Mouse (Mus musculus): ENCODE measurements around the gene Nrxn2. TPM values are rescaled to one million over a fixed set of nuclear protein-coding genes. Genes with fewer than 3 reads are reported as not detected.
A peak's percentile ranks its signal among the peaks of the same experiment; 100 is the strongest.

Gene Nrxn2
- polyA plus RNA-seq, 1 experiment from 2014 or later, result 1.1 TPM

DNA sequence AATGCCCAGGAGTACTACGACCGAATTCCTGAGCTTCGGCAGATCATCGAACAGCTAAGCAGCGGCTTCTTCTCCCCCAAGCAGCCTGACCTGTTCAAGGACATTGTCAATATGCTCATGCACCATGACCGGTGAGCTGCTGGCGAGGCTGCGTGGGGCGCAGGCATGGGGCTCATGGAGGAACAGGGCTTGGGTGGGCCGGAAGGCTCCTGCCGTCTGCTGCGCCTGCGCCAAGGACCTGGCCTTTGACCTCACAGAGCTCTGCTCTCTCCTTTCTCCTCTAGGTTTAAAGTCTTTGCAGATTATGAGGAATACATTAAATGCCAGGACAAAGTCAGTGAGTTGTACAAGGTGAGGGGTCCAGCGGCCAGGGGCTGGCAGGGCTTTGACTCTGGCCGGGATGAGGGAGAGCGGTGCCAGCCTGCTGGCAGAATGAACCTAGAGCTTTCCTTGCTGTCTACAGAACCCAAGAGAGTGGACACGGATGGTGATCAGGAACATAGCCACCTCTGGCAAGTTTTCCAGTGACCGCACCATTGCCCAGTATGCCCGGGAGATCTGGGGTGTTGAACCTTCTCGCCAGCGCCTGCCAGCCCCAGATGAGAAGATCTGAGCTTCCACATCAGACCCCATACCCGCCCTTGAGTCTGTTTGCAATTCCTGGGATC is 20.8 kb upstream of the Nrxn2 start:
- Histone ChIP-seq H3K27me3 (ENCODE audit: insufficient read depth, poor library complexity, severe bottlenecking) (peaks cover 33% of the 10 kb centered on the region), H3K9me3 (no peaks in the 10 kb centered on the region), H3K4me3 (peak overlapping the region; percentile 78), H3K4me1 (peaks cover 50% of the 10 kb centered on the region), H3K36me3 (peaks cover 27% of the 10 kb centered on the region), H3K27ac (no peak overlapping the region)
- no peak for DNase-seq (ENCODE audit: low spot score)
- 82% methylated on average over 22 of the region's 22 CpGs for WGBS

DNA sequence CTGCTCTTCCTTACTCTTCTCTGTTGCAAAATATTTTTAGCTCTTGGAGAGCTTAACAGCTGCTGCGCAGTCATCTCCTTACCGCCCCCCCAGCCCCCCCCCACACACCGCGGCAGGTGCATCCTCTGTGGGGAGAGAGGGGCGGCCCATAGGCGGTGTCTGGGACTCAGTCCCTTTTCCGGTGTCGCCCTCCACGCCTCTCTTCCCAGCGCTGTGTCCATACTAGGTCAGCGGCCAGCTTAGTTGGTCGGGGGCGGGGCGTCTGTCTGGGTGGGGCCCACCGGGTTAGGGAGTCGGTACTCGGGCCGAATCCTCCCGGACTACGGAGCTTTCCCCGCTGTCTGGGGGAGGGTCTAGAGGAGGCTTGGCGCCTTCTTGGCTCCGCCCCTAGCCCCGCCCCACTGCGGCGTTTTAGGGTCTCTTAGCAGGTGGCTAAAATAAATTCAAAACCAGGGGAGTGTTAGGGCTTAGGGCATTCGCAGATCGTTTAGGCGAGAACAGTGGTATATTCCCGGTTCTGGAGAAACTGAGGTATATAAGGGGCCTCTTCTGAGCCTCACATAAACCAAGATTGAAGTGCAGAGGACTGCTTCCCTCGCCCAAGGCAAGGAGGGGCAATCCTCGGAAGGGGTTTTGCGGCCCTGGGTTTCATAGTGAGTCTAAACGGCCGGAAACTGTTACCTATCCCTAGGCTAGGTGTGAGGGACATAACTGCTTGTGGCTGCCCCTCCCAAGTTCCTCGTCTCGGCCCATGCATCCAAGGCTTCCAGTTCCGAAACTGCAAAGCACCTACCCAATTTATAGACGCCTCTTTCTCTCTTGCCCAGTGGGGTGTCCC is 19.9 kb upstream of the Nrxn2 start:
- Histone ChIP-seq H3K27ac (peak overlapping the region; percentile 90), H3K4me1 (peaks cover 59% of the 10 kb centered on the region), H3K36me3 (peaks cover 18% of the 10 kb centered on the region), H3K4me3 (peak overlapping the region; percentile 78), H3K27me3 (ENCODE audit: insufficient read depth, poor library complexity, severe bottlenecking) (peaks cover 41% of the 10 kb centered on the region), H3K9me3 (no peaks in the 10 kb centered on the region)
- DNase-seq (ENCODE audit: low spot score), result peak; percentile 90
- WGBS, result under 1% methylated on average over 39 of the region's 39 CpGs

DNA sequence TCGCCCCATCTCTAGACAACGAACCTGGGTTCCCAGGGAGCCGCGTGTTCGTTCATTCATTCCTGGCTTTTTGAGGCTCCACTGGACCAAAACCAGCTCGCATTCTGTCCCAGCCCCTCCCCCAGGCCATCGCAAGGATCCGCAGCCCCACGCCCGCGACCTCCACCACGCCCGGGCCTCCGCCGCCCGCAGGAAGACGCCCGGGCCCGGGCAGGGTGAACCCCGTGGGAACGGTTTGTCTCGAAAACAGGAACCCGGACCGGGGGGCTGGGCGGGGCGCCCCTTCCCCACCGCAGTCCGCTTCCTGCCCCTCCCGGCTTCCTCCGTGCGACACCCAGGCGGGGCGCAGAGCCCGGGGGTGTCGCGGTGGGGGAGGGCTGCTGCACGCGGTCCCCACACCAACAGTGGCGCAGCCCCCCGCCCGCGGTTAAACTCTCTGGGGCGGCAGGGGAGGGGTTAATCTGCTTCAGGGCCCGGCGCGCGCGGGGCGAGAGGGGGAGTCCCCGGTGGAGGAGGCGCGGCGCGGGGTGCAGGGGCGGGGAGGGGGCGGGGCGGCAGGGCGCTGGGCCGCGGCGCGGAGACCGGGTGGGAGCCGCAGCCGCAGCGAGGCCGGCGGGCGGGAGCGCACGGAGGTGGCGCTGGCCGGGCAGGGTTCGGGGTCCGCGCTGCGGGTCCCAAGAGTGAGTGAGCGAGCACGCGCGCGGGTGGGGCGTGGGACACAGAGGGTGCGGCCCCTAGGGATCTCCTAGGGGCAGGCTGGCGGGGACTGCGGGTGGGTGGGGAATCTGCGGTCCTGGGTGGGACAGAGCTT is 19.0 kb upstream of the Nrxn2 start, which contains the start of gene Rasgrp2:
Gene Rasgrp2 (plus strand): TSS at position 56 of the 811 bp plus-strand sequence.
- 1% methylated on average over 78 of the region's 87 CpGs for WGBS
- Histone ChIP-seq H3K4me1 (peaks cover 62% of the 10 kb centered on the region), H3K9me3 (no peaks in the 10 kb centered on the region), H3K27ac (peak within 1 kb of the TSS; percentile 90), H3K27me3 (ENCODE audit: insufficient read depth, poor library complexity, severe bottlenecking) (peaks cover 41% of the 10 kb centered on the region), H3K4me3 (peak within 1 kb of the TSS; percentile 78), H3K36me3 (peaks cover 13% of the 10 kb centered on the region)
- no peak for DNase-seq (ENCODE audit: low spot score)

DNA sequence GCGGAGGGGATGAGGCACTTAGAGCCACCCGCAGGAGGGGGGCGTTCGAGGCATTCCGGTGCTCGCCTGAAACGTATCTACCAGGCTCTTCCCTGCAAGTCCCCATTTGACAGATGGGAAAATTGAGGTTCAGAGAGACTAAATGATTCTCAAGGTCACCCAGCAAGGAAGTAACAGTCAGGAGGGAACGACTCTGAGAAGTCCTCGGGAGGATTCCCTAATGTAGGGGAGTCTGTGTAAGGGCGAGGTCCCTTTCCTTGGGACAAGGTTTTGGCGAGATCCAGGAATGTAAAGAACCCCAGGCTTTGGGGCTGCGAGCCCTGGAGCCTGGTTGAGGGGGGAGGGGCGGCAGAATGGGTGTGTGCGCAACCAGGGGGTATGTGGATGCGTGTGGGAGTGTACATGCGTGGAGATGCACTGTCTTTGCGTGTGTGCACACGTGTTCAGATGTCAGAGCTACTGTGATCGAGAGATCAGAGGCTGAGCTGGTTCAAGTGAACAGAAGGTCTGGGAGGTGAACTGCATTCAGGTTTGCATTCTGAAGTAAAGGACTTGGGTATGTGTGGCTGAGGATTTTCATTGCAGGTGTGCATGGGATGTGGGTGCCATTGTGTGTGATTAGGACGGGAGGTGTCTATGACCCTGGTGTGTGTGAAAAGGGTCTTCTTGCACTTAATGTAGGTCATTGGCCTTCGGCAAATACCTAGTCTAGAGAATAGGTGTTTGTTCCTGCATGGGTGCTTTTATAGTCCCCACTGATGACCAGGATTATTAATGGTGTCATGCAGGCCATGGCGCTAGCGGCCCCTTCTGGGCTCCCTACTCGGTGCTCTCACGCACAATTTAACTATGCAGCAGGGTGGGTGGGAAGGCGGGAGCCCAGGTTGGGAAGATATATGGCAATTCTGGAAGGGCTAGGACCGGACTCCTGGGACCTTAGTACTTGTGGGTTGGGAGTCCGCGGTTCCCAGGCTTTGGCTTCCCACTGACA is 18.1 kb upstream of the Nrxn2 start:
- WGBS, result 3% methylated on average over 29 of the region's 29 CpGs
- peak overlapping the region; percentile 78 for H3K4me3 ChIP-seq
- H3K27ac ChIP-seq, result peak overlapping the region; percentile 90
- DNase-seq (ENCODE audit: low spot score), result no peak
- peaks cover 41% of the 10 kb centered on the region for H3K27me3 ChIP-seq (ENCODE audit: insufficient read depth, poor library complexity, severe bottlenecking)
- no peaks in the 10 kb centered on the region for H3K9me3 ChIP-seq
- H3K4me1 ChIP-seq, result peaks cover 62% of the 10 kb centered on the region
- peaks cover 11% of the 10 kb centered on the region for H3K36me3 ChIP-seq

DNA sequence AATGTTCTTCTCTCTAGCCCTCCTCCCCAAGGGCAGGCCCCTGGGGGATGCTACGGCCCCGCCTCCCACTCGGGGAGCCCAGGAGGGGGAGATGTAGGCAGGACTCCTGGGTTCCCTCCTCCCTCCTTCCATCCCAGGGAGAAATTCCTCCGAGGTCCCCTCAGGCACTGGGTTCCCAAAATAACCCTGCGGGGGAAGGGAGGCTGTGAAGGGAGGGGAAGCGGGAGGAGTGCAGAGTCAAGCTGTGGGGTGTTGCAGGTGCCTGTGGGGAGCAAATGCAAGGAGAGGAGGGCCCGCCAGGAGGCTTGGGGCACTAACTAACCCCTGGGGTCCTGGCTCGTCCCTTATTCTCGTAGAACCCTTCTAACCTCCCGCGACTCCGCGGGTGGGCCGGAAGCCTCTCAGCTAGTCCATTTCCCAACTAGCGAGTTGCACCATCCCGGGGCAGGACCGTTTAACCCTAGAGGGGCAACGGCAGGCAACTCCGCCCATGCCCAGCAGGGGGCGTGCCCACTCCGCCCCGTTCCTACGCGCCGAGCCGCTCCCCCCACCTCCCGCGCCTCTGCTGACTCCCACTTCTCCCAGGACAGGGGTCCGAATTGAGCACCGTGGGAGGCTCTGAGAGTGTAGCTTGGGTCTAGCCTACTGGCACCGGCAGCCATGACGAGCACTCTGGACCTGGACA is 17.3 kb upstream of the Nrxn2 start:
- Histone ChIP-seq H3K27ac (peak overlapping the region; percentile 63), H3K4me1 (peaks cover 62% of the 10 kb centered on the region), H3K9me3 (no peaks in the 10 kb centered on the region), H3K4me3 (peak overlapping the region; percentile 78), H3K27me3 (ENCODE audit: insufficient read depth, poor library complexity, severe bottlenecking) (peaks cover 41% of the 10 kb centered on the region), H3K36me3 (peaks cover 6% of the 10 kb centered on the region)
- WGBS, result under 1% methylated on average over 32 of the region's 32 CpGs
- DNase-seq (ENCODE audit: low spot score), result peak; percentile 86

DNA sequence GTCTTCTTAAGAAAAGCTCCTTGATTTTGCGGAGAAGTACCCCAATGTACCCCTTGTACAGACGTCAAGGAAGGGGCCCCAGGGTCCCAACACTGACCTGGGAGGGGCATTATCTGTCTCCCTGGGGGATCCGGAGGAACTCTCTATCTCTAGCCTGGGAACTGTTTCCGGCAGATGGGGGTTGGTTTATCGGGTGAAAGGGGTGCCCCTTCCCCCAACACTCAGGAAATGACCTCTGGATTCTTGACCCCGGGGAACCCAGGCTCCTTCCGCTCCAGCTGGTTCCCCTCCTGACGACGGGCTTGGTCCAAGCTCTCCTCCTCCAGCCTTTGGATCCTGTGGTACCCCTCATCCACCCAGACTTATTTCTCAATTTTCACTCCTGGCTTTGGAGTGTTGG is 16.6 kb upstream of the Nrxn2 start:
- DNase-seq (ENCODE audit: low spot score), result no peak
- WGBS, result 4% methylated on average over 9 of the region's 9 CpGs
- peaks cover 62% of the 10 kb centered on the region for H3K4me1 ChIP-seq
- H3K4me3 ChIP-seq, result peak overlapping the region; percentile 78
- peaks cover 4% of the 10 kb centered on the region for H3K36me3 ChIP-seq
- no peaks in the 10 kb centered on the region for H3K9me3 ChIP-seq
- H3K27me3 ChIP-seq (ENCODE audit: insufficient read depth, poor library complexity, severe bottlenecking), result peaks cover 41% of the 10 kb centered on the region
- H3K27ac ChIP-seq, result peak overlapping the region; percentile 63; the same call in 1 of the 2 replicates

DNA sequence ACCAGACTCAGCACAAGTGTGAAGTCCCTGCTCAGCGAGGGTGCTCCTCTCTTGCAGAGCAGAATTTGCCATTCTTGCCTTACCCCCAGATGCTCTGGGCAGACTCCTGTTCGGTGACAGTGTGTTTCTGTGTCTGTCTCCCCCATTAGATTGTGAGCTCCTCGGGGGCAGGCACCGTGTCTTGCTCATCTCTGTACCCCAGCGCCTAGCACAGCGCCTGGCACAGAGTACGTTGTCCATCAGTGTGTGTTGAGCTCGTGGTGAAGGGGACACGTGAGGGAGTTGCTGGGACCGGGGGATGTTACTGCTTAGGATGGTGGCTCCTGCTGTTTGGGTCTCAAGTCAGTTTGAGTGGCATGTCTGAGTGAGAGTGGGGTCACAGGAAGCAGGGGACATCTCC is 14.7 kb upstream of the Nrxn2 start:
- no peak overlapping the region for H3K4me3 ChIP-seq
- peaks cover 50% of the 10 kb centered on the region for H3K4me1 ChIP-seq
- no peaks in the 10 kb centered on the region for H3K9me3 ChIP-seq
- H3K27me3 ChIP-seq (ENCODE audit: insufficient read depth, poor library complexity, severe bottlenecking), result peaks cover 37% of the 10 kb centered on the region
- WGBS, result 77% methylated on average over 10 of the region's 10 CpGs
- no peaks in the 10 kb centered on the region; the same call in 1 of the 2 replicates for H3K36me3 ChIP-seq
- H3K27ac ChIP-seq, result no peak overlapping the region
- no peak for DNase-seq (ENCODE audit: low spot score)

- Histone ChIP-seq H3K27me3 (ENCODE audit: insufficient read depth, poor library complexity, severe bottlenecking) (peaks cover 30% of the 10 kb centered on the region), H3K36me3 (no peaks in the 10 kb centered on the region; the same call in 1 of the 2 replicates), H3K4me3 (no peak overlapping the region), H3K4me1 (peaks cover 34% of the 10 kb centered on the region), H3K9me3 (no peaks in the 10 kb centered on the region), H3K27ac (no peak overlapping the region)
- 72% methylated on average over 10 of the region's 10 CpGs for WGBS
- no peak for DNase-seq (ENCODE audit: low spot score)
Measured at GRCm38 (mm10) chr19:6405433-6405832, 13.1 kb upstream of the Nrxn2 start.

DNA sequence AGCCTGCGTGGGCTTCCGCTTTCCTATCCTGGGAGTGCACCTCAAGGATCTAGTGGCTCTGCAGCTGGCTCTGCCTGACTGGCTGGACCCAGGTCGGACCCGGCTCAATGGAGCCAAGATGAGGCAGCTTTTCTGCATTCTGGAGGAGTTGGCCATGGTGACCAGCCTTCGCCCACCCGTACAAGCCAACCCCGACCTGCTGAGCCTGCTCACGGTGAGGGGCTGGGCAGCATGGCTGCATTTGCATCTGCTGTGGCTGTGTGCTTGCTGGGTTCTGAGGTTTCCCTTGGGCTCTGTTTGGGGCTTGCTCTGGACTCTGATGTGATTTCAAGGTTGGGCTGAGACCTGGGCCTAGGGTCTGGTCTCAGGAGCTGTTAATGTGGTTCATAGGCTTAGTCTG is 11.4 kb upstream of the Nrxn2 start:
- Histone ChIP-seq H3K36me3 (no peaks in the 10 kb centered on the region; the same call in 1 of the 2 replicates), H3K27me3 (ENCODE audit: insufficient read depth, poor library complexity, severe bottlenecking) (peaks cover 15% of the 10 kb centered on the region), H3K4me1 (peaks cover 18% of the 10 kb centered on the region), H3K27ac (peak overlapping the region; percentile 3; the same call in 1 of the 2 replicates), H3K4me3 (no peak overlapping the region), H3K9me3 (no peaks in the 10 kb centered on the region)
- no peak for DNase-seq (ENCODE audit: low spot score)
- 80% methylated on average over 8 of the region's 8 CpGs for WGBS

GRCm38 (mm10) chr19:6407816-6408510 is 10.6 kb upstream of the Nrxn2 start:
- no peak overlapping the region for H3K27ac ChIP-seq
- H3K9me3 ChIP-seq, result no peaks in the 10 kb centered on the region
- WGBS, result 57% methylated on average over 16 of the region's 16 CpGs
- no peak overlapping the region for H3K4me3 ChIP-seq
- peaks cover 15% of the 10 kb centered on the region for H3K27me3 ChIP-seq (ENCODE audit: insufficient read depth, poor library complexity, severe bottlenecking)
- H3K4me1 ChIP-seq, result peaks cover 10% of the 10 kb centered on the region; the same call in 1 of the 2 replicates
- no peaks in the 10 kb centered on the region; the same call in 1 of the 2 replicates for H3K36me3 ChIP-seq
- DNase-seq (ENCODE audit: low spot score), result no peak

DNA sequence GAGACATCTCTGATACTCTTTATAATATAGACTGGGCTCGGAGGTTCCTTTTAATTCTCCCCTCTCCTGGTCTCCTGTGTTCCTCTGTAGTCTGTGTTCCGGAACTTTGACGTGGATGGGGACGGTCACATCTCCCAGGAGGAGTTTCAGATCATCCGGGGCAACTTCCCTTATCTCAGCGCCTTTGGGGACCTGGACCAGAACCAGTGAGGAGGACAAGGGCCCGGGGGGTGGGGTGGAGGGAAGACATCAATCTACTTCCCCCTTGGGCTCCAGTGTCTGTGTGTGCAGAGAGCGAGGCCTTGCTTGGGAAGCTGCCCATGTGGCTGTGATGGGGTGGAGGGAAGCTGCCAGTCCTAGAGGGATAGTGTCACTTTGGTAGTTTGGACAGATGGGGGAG is 9.8 kb upstream of the Nrxn2 start:
- H3K27ac ChIP-seq, result no peak overlapping the region
- peaks cover 18% of the 10 kb centered on the region for H3K27me3 ChIP-seq (ENCODE audit: insufficient read depth, poor library complexity, severe bottlenecking)
- no peaks in the 10 kb centered on the region for H3K36me3 ChIP-seq
- H3K4me1 ChIP-seq, result 0 out of 2 replicates have a peak, but pooled peaks cover 12% of the 10 kb centered on the region
- H3K9me3 ChIP-seq, result no peaks in the 10 kb centered on the region
- no peak overlapping the region for H3K4me3 ChIP-seq
- no peak for DNase-seq (ENCODE audit: low spot score)
- 76% methylated on average over 8 of the region's 8 CpGs for WGBS

All from heart, embryonic 10.5 days (tissue).